Mouse (Mus musculus): ENCODE measurements at regions not wholly inside any gene's neighbourhood (a gene's known extent, or its start where the extent isn't known, plus 50 kb on each side); places are given as distances from the start of the nearest gene placed in this dataset.
"Not testable (repeated sequence)": the region's sequence is repeated elsewhere in the genome, so short reads cannot be mapped to it uniquely, and the experiment has no call there.

- no peak for DNase-seq (ENCODE audit: low spot score in 2 of 2)
Measured at GRCm38 (mm10) chr10:20891426-20891825, 60.9 kb upstream of the Ahi1 start.

GRCm38 (mm10) chr10:20883618-20884017 is 68.7 kb upstream of the Ahi1 start:
- DNase-seq (ENCODE audit: low spot score in 2 of 2), result no peak

- no peak for DNase-seq (ENCODE audit: low spot score in 2 of 2)
Measured at GRCm38 (mm10) chr10:20882599-20882998, 69.7 kb upstream of the Ahi1 start.

- DNase-seq (ENCODE audit: low spot score in 2 of 2), result no peak
Measured at GRCm38 (mm10) chr10:20880251-20880650, 72.1 kb upstream of the Ahi1 start.

GRCm38 (mm10) chr10:20879482-20879881 is 72.9 kb upstream of the Ahi1 start:
- no peak for DNase-seq (ENCODE audit: low spot score in 2 of 2)

- no peak for DNase-seq (ENCODE audit: low spot score in 2 of 2)
Measured at GRCm38 (mm10) chr10:20867076-20867475, 85.3 kb upstream of the Ahi1 start.

GRCm38 (mm10) chr10:20865031-20865430 is 87.3 kb upstream of the Ahi1 start:
- no peak for DNase-seq (ENCODE audit: low spot score in 2 of 2)

- no peak for DNase-seq (ENCODE audit: low spot score in 2 of 2)
Measured at GRCm38 (mm10) chr10:20857413-20857812, 94.9 kb upstream of the Ahi1 start.

- DNase-seq (ENCODE audit: low spot score in 2 of 2), result no peak
Measured at GRCm38 (mm10) chr10:20854621-20855363, 97.6 kb upstream of the Ahi1 start.

GRCm38 (mm10) chr10:20847287-20847686 is 105.1 kb upstream of the Ahi1 start:
- no peak for DNase-seq (ENCODE audit: low spot score in 2 of 2)

DNA sequence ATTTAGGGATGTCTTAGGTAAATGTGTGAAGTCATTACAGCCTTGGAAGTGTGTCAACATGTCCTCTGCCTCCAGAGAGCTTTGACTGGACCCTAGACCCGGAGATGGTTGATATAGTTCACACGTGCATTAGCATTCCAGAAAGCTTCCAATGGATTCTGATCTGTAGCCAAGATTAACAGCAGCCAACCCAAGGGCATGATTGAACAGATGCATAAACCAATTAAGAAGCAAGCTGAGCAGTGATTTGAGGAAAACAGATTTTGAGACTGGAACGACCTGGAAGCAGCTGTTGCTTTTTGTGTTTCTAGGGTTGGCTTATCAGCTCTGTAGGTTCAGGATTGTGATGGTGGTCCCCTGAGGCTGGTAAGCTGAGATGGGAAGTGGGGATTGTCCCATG is 109.1 kb upstream of the Ahi1 start:
- DNase-seq (ENCODE audit: low spot score in 2 of 2), result no peak

DNA sequence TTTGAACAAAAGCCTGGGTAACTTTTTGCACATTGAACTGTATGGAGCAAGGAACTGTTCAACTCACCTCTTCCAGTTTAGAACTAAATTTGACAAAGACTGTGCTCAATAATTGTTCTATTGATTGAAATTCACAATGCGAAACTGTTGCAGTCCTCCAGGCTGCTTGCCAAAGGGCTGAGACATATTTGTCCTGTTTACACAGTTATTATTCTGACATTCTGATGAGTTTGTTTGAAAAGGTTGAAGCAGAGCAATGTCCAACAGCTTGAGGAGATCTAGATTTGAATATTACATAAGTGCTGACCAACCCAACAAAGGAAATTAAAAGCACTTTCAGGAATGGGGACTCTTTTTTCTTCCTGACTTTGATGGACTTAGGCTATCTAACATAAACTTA is 110.2 kb upstream of the Ahi1 start:
- DNase-seq (ENCODE audit: low spot score in 2 of 2), result no peak

DNA sequence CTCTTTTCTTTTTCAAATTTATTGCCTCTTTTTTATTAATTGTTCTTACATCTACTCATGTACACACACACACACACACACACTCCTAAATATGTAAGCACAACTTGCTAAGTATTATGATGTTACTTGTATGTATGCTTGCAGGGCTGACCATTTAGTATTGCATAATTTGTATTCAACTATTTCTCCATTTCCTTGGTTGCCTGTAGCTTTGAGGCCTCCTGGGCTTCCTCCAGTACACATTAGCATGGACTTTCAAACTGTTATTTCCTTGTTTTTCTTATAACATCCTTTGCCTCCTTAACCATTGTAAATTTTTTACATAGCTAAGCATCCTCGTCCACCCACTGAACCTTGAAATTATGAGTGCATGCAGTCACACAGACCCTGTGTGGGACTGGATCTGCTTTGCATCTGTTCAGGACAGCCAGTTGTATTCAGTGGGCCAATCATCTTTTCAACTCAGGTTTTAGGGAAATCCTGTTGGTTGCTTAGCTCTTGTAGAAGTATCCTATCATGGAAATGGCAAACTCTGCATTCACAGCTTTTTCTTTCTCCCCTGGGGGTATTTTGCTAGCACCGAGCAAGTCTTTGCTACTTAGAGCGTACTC is 110.8 kb upstream of the Ahi1 start:
- no peak for DNase-seq (ENCODE audit: low spot score in 2 of 2)

- no peak for DNase-seq (ENCODE audit: low spot score in 2 of 2)
Measured at GRCm38 (mm10) chr10:20838685-20839425, 113.5 kb upstream of the Ahi1 start.

- not testable (repeated sequence) for DNase-seq (ENCODE audit: low spot score in 2 of 2)
Measured at GRCm38 (mm10) chr10:20836816-20837215, 111.9 kb upstream of the Pde7b start.

GRCm38 (mm10) chr10:20834806-20835575 is 110.1 kb upstream of the Pde7b start:
- DNase-seq (ENCODE audit: low spot score in 2 of 2), result peak; percentile 29 to 60

DNA sequence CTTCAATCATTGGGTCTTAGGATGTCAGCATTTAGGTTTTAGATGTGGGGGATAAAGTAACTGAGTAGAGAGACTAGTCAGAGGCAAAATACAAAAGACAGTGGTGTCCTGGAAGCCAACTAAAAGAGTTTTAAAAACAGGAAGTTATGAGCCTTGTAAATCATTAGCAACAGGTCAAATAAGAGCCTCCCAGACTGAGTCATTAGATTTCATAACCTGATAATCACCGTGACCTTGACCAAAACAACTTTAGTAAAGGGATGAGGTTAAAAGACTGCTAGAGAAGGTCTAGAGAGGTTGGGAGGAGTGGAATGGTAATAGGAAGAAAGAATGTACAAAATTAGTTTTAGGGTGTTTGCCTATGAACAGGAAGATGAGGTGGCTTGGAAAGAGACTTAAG is 103.4 kb upstream of the Pde7b start:
- DNase-seq (ENCODE audit: low spot score in 2 of 2), result no peak

GRCm38 (mm10) chr10:20827473-20827872 is 102.6 kb upstream of the Pde7b start:
- DNase-seq (ENCODE audit: low spot score in 2 of 2), result no peak

GRCm38 (mm10) chr10:20818548-20818947 is 93.7 kb upstream of the Pde7b start:
- no peak for DNase-seq (ENCODE audit: low spot score in 2 of 2)

- no peak for DNase-seq (ENCODE audit: low spot score in 2 of 2)
Measured at GRCm38 (mm10) chr10:20799792-20800191, 74.9 kb upstream of the Pde7b start.

DNA sequence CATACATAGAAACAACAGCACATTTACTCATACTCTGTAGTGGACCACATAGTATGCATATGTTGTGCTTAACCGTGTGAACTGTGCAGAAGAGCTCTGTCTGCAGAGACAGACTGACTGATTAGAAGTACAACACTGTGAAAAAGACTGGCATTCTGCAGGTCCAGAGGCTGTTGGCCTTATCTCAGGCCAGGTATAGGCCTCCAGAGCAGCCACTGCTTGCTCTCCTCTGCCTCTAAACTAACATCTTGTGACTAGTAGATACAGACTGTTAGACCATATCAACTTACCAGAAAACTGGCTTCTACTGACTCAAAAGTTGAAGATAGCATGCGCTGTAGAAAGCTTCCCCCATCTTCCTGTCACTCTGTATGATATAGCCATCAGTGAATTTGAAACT is 73.5 kb upstream of the Pde7b start:
- no peak for DNase-seq (ENCODE audit: low spot score in 2 of 2)

- DNase-seq (ENCODE audit: low spot score in 2 of 2), result no peak
Measured at GRCm38 (mm10) chr10:20793956-20794355, 69.1 kb upstream of the Pde7b start.
